Mouse (Mus musculus) cerebellum, adult (tissue): ENCODE data around the gene Rcan2.
A peak's percentile ranks its signal among the peaks of the same experiment; 100 is the strongest.

Experiments used
- ATAC-seq: cut with Nextera tagmentation; 2 replicates; pipeline ENCODE4 v1.9.2; 2017; ENCODE audit warnings: mild to moderate bottlenecking, moderate library complexity, mixed read lengths; ENCODE audit not compliant: insufficient number of reproducible peaks, low FRiP score, low TSS enrichment

Rcan2 gene

DNA sequence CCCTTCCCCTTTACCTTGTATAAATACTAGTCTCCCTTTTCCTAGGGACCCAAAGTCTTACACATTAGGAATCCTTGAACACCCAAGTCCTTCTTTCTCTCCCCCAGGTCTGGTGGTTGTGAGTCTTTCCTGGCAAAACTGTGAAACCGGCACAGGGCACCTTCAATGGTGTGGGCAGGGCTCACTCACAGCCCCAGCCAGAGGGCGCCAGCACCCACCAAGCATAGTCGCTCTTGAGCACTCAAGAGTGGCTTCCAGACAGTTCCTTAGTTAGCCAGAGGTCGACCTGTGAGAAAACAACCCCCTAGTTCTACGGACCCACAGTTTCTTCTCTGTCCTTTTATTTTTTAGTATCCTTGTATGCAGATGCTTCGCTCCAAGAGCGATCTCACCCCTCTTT is at the start of gene Rcan2:
TSS of gene Rcan2 (plus strand) at position 275 of the 400 bp plus-strand sequence.
- ATAC-seq, result peak; percentile 89

DNA sequence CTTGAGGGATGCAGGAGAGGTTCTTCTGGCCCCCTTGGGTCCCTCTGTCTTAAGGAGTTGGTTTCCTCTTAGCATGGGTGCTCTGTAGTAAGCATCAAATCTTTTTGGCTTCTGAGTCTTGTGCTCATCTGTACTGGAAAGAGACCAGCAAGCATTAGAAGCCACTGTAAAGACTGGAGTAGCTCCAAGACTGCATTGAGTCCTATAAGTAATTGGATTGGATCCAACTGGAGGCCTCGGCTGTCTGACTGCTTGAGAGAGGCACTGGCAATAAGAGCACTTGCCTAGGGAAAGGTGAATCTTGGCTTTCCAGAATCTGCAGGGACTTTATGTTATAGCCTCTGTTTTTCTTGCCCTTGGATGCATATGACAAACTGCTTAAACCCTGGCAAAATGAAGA is 48.3 kb upstream of the Rcan2 start:
- no peak for ATAC-seq

DNA sequence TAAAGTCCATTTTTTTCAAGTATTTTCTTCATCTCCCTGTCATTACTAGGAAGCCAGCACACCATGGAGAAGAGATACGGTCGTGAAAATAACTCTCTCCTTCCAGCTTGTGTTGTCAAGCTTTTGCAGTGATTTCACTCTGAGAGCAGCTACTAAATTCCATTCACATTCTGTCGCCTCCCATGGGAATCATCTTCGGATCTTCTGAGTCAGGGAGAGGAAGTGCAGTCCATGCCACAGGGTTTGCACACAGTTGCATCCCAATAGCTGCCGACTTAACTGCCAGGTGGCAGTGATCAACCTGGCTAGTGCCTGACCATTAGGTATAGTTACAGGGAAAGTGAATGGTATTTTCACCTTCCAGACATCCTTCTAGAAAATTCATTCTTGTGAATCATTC is 46.5 kb upstream of the Rcan2 start:
- ATAC-seq, result no peak

DNA sequence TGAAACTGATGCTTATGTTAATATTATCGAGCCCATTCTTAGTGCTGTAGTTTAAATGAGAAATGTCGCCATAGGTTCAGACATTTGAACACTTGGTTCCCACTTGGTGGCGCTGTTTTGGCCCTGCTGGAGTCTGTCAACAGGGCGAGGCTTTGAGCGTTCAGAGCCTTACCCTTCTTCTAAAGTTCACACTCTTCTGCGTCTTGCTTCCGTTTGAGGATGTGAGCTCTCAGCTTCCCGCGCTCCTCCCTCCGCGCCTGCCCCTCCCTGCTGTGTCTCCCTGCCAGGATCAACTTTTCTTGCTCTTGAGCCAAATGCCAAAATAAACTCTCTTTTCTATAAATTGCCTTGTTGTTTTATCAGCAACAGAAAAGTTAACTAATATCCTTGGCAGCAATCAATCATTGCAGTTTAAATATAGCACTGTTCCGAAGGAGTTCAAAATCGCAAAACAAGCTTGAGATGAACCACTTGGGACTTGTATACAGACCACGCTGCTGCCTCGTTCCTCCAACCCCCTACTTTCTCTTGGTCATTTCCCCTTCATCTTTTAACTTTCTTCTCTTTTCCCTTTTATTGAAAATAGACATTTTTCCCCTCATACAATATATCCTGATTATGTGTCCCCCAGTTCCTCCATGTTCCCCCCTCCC is 42.4 kb upstream of the Rcan2 start:
- ATAC-seq, result no peak

DNA sequence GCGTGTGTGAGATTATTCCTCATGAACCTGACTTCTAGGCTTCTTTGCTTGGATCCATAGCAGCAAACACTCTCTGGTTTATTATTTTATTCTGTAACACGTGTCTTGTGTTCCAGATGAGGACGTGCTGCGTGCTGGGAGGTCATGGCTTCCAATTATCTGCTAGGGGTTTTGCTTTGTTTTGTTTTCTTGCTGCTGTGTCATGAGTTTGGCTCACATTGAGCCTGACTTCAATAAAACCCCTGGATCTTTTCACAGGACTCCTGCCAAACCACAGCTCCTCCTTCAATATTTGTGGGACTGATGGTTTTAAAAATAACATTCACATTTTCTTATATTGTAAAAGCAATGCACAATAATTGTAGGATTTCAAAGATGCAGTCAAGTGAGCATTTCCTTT is 16.6 kb upstream of the Rcan2 start:
- ATAC-seq, result no peak

DNA sequence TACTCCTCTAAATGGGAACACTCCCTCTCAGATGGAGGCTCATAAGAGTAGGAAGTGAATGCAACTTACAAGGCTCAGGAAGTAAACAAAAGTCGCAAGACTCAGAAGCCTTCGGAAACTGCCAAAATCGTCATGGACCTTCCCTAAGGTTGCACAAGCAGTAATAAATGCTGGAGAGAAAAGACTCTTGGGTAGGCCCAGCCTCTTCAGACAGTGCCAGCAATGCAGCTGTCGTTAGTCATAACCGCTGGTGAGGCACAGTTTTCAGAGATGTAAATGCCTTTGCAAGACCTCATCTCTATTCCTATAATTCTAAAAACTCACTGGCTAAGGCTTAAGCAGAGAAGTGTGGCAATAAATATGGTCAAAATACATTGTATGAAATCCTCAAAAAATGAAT is 12.9 kb upstream of the Rcan2 start:
- ATAC-seq, result no peak

DNA sequence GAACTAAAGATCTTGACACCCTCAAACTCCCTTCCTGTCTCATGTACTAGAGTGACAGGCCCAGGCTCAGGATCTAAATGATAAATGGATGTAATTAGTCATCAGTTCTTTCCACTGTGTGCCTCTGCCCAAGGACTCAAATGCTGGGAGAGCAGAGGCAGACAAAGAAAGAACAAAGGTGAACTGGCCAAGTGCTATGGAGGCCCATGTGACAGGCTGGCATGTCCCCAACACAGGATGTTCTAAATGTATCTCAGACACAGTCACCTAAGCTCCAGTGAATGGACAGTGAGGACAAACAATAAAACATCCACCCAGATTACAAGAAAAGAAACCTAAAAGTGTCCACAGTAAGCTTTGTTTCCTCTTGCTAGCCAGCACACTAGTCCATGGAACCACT is 11.8 kb upstream of the Rcan2 start:
- ATAC-seq, result no peak

DNA sequence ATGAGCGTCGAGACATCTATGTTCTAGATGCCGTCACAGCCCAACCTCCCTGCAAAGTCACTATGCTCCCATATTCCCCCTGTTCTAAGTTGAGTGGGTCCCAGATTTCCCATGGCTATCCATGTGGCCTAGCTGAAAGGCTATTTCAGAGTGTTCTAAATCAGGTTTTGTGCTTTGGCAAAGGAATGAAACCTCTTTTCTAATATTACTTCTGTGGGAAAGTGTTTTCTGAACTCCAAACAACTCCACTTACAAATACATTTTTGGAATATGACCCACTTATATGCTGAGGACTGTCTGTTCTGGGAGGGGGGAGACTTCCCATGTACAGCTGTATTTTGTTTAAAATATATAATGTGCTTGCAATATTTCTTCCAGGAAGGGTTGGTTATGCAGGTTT is 9.4 kb upstream of the Rcan2 start:
- no peak for ATAC-seq

DNA sequence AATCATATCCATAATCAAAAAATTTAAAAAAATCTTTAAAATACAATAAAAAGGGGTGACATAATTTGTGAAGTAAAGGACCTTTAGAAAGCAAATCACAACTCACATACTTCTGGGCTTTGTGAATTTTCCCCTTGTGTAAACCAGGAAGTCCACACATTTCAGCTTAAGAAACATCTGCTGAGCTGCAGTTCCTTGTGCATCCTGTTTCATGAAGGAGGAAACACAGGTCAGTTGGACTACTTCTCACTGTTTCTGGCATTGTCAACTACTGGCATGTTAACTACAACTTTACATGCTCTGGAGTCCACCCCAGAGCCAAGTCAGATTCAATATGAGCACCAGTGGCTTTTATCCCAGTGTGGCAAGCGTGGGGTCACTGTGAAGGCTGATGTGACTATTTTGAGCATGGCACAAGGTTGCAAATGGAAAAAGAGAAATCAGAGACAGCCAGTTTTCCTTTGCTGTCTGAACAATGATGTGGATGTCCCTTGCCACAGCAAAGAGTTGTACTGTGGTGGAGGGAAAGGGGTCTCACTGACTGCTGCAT is 6.3 kb upstream of the Rcan2 start:
- no peak for ATAC-seq

DNA sequence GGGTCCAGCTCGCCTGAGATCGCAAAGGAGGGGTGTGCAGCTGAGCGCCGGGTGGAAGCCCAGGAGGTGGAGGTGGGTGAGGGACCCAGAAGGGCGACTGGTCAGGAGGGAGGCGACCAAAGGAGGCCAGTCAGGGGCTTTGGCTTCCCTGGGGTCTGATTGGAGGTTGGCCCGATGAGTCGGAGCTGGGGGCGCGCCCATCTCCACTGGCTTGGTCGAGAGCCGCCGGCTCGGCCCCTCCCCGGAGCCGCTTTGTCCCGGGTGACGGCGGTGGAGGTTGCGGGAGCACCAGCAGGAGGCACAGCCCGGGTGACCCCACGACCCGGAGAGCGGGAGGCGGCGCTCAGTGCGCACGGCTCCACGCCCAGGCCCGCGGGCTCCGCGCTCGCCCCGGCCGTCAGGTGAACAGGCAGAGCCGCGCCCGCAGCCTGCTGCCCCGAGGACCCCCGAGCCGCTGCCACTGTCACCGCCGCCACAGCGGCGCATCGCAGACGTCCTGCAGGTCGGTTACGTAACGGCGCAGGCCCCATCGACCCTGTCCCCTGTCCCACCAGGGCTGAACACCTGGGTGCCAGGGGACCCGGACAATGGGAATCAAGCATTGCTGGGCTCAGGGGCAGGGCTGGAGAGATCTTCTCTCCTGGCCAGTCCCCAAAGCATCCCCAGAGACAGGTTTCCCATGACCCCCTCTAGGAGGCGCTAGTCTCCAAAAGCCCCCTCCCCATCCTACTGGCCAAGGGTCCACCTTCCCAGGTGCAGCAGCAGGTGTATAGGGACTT is 633 bp downstream of the Rcan2 start:
- peak; percentile 71 for ATAC-seq

DNA sequence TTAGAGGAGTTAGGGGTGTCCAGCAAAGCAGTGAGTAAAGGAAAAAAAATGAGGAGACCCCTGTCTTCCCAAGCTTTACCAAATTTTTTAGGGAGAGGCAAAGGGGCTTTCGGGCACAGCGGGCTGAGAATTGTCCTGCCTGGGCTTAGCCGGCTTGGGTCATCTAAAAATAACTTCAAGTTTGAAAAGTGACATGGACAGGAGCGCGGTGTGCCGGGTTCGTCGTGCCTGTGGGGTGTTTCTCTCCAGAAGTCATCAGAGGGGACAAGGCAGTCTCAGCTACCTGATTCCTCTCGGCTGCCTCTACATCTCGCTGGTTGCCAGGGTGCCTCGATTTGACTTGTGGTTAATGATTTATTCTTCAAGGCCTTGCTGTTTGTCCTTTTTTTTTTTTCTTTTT is 1.3 kb downstream of the Rcan2 start:
- no peak for ATAC-seq

DNA sequence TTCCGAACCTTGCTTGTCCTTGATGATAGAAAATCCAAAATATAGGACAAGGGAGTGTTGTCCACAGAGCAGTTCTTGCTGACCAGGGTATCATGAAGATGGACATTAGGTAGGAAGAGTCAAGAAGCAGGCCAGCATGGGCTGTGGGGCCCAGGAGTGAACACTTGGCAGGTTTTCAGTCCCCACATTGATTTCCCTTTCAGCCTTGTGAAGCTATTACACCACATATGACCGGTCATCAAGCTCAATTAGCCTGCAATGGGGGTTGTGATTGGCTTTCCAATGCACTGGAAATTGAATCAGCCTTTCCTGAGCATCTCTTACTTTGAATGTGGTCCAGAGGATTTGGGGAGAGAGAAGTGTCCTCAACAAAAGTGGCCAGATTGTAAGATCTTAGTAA is 2.0 kb downstream of the Rcan2 start:
- no peak for ATAC-seq

DNA sequence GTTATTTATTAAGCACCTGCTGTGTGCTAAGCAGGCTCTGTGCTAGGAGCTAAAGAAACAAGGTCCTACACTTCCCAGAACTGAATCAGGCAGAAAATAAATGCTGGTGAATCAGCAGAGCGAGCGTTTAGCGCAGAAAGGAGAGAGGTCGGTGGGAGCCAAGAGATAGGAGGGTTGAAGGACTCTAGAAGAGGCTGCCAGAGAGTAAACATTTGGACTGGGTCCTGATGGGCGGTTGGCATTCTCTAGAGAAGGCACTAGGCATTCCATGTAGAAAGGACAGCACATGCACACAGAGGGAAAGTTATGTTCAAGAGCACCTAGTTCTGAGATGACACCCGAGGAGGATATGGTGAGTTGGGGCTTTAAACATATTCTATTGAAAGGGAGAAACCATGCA is 2.6 kb downstream of the Rcan2 start:
- no peak for ATAC-seq

DNA sequence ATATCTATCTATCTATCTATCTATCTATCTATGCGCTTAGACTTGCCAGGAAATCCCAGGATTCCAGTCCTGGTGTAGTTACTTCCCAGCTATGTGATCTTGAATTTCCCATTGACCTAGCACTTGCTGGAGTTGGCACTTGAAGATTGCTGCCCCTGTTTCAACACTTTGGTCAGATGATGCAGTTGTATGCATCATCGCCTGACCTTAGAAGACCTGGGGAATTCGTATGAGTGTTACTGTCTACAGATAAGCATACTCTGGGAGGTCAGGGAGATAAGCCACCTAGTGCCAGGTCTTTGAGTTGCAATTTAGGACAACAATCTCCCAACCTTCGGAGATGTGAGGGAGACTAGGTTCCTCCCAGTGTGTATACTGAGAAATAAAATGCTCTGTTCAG is 5.7 kb downstream of the Rcan2 start:
- no peak for ATAC-seq

DNA sequence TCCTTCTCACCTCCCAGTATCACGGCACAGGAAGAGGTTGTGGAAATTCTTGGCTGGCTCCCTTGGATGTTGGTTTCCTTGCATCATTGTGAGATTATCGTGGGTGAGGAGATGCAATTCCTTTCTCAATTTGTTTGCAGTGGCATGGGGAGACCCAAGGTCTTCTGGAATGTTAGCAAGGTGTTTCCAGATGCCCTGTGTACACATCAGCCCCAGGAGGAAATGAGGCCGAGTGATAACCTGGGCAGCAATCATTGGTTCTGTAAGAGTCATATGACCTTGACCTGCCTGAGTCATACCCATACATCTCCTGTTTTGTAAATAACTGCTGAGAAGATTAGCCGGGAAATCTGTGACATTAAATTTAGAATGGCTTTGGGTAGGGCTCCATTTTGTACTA is 10.3 kb downstream of the Rcan2 start:
- ATAC-seq, result no peak

DNA sequence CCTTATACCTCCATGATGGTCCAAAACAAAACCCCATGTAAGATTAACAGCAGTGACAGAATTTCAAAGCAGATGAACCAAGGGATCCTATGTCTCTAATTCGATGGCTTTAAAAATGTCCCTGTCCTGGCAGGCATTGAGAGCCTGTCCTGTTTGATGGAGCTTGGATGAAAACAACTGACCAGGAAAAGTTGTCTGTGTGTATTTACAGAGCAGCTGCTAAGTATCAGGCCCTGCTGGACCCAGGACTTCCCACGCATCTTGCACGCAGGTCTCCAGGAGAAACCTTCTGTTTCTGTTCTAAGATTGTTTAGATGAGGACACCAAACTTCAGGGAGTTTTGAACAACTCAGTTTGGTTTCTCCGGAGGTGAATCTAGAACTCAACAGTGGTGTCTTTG is 14.2 kb downstream of the Rcan2 start:
- no peak for ATAC-seq

DNA sequence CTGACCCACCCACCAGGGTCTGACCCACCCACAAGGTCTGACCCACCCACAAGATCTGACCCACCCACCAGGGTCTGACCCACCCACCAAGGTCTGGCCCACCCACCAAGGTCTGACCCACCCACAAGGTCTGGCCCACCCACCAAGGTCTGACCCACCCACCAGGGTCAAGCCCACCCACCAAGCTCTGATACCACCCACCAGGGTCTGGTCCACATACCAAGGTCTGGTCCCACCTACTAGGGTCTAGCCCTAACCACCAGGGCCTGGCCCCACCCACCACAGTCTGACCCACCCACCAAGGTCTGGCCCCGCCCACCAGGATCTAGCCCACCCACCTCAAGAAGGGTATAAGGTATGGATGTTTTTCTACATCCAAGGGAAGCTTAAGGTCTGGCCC is 15.3 kb downstream of the Rcan2 start:
- ATAC-seq, result no peak

DNA sequence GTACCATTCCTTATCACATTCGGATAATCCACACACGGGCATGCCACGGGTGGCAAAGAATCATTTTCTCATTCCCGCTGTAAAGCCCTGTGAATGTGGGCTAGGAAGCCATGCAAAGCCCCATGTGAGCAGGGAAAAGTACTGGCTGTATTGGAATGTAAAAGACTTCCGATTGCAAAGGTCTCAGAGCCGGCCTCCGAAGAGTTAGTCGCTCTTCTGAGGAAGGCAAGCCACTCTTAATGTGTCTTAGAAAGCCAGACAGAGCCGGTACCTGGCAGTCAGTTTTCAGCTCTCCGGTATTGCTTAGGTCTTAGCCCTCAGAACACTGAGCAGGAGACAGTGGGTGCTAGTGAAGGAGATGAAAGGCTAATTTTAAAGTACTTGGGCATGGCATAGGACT is 16.0 kb downstream of the Rcan2 start:
- no peak for ATAC-seq

DNA sequence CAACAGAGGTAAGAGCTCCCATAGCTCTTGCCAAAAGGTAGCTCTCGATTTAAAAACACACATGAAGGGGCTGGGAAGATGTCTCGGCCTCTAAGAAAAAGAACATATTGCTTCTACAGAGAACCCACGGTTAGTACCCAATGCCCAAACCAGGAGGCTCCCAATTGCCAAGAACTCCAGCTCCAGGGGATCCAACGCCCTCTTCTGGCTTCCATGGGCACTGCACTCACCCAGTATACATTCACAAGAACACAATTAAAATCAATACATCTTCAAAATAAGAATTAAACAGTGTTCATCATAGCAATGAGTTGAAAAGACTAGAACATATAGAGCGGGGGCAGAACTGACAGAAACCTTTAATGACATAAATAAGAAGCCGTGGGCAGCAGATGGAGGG is 17.2 kb downstream of the Rcan2 start:
- no peak for ATAC-seq

DNA sequence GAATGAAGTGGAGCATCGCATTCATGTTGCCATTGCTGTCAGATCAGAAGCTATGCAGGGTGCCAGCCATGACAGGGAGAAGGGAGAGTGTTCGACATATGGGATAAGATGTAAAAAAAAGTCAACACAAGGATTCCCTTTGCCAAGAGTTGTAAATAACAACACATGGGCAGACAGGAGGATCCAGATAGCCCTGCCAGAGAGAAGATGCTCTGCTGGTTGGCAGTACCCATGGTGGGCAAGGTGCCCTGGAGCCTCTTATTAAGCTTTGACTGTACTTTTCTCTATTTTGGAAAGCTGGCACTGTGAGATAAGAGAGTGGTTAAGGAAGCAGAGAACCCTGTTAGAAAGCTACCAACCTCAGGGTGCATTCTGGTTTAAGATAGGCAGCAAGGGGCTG is 19.8 kb downstream of the Rcan2 start:
- ATAC-seq, result peak; percentile 94

DNA sequence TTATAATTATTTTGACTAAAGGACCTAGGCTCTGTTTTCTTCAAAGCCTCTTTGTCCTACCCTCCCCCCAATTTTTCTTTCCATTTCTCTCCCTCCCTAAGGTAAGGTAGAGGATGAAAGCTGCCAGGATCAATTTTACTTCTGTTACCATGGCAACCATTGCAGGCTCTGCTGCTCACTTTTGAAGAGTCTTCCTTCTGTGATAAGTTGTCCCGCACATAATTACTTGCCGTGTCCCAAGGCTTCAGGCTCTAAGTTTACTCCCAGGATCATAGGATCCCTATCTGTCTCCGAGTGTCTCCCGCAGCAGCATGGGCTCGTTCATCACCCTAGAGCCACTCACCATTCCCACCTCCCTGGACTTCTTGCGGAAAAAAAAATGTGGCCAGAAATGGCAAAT is 21.1 kb downstream of the Rcan2 start:
- ATAC-seq, result no peak

DNA sequence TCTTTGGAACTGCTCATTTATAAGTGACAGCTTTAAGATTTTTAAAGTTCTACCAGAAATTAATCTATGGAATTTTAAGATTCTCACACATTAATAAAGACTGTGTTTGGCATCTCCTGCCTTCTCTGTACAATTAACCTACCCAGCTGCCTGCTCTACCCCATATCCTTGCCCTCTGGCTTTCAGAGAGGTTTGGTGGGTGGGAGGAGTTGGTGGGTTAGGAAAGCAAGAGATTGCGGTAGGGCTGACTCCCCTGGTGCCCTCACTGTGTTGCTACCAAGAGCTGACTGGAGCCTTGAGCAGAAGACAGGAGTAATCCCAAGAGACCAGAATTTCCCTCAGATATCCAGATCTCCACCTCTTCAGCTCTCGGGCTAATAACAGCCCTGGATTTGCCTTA is 21.5 kb downstream of the Rcan2 start:
- no peak for ATAC-seq
